Mouse (Mus musculus): Measurements from ENCODE around the gene Parp14. TPM values are rescaled to one million over a fixed set of nuclear protein-coding genes. Genes with fewer than 3 reads are reported as not detected.

Parp14 gene
- total and polyA plus RNA-seq, 3 experiments: 1.2 to 1.5 TPM; not detected in 1

- Histone ChIP-seq H3K9me3 (replicated peaks; ENCODE audit: insufficient read depth, low read length) (no peaks in the 10 kb centered on the region), H3K36me3 (ENCODE audit: control insufficient read depth in 1 of 2, insufficient read depth in 2 of 2, low read length in 2 of 2) (peaks cover 0 to 10% of the 10 kb centered on the region in 2 experiments; a peak in 2 of 4 replicates), H3K4me3 (ENCODE audit: control insufficient read depth in 1 of 2, insufficient read depth in 1 of 2, low read depth in 2 of 2, low read length in 2 of 2) (no peak overlapping the region), H3K9ac (ENCODE audit: control insufficient read depth, low read depth, low read length, poor library complexity, severe bottlenecking) (no peak overlapping the region), H3K27me3 (ENCODE audit: control insufficient read depth in 1 of 2, insufficient read depth in 2 of 2, low read length in 2 of 2) (no peaks in the 10 kb centered on the region), H3K4me1 (ENCODE audit: control insufficient read depth in 1 of 2, insufficient read depth in 2 of 2, low read length in 2 of 2) (peaks cover 0 to 10% of the 10 kb centered on the region in 2 experiments; a peak in 2 of 4 replicates), H3K27ac (ENCODE audit: control insufficient read depth, low read depth, low read length) (no peak overlapping the region), H3K79me2 (ENCODE audit: control insufficient read depth, insufficient read depth, low read length, poor library complexity) (no peaks in the 10 kb centered on the region)
- TF ChIP-seq GATA1 (IDR thresholded peaks at IDR 0.05; ENCODE audit: low read depth, low read length): 0 out of 2 replicates have a peak, but pooled peaks have one; percentile 11
- no peak for TF ChIP-seq MAFK (IDR thresholded peaks at IDR 0.05; ENCODE audit: borderline replicate concordance, low read depth, low read length)
- no peak for DNase-seq (ENCODE audit: low read depth, low spot score)
These were observed 40.1 kb upstream of the Parp14 start for GRCm38 (mm10) chr16:35911449-35911848.

DNA sequence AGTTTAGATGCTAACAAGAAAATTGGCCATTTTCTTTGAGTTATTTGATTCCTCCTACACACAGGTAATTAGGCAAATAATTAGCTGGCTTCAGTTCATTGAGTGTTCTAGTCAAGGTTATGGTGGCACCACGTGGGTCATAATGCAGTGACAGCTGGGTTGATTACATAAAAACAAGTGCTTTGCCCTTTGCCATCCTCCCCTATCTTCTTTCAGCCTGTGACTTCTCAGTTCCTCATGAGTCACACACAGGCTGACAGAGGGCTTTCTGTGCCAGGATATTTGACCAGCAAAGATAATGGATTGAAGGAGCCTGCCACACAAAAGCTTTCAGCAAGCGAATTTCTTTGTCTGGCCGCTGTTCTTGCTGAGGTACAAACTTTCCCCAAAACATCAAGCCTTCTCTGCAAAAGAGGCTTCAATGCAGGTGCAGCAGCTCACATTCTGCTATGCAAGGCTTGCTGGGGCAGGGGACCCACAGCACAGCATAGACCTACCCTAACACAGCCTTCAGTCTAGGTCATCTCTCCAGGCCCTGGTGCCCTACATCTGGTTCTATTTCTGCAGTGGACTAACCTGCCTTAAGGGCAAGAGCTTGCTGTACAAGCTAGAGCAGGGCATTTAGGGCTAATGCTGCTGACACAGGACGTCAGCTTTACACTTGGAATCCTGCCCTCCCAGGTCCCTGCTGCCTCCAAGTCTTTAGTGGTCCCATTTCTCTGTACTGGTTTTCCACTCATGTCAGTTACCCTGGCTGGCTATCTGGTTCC is 36.3 kb upstream of the Parp14 start:
- H3K27me3 ChIP-seq (ENCODE audit: control insufficient read depth in 1 of 2, insufficient read depth in 2 of 2, low read length in 2 of 2): no peaks in the 10 kb centered on the region
- peaks cover 0 to 16% of the 10 kb centered on the region in 2 experiments; a peak in 2 of 4 replicates for H3K36me3 ChIP-seq (ENCODE audit: control insufficient read depth in 1 of 2, insufficient read depth in 2 of 2, low read length in 2 of 2)
- H3K27ac ChIP-seq (ENCODE audit: control insufficient read depth, low read depth, low read length): no peak overlapping the region
- H3K4me3 ChIP-seq (ENCODE audit: control insufficient read depth in 1 of 2, insufficient read depth in 1 of 2, low read depth in 2 of 2, low read length in 2 of 2): no peak overlapping the region
- no peaks in the 10 kb centered on the region for H3K79me2 ChIP-seq (ENCODE audit: control insufficient read depth, insufficient read depth, low read length, poor library complexity)
- no peak overlapping the region for H3K9ac ChIP-seq (ENCODE audit: control insufficient read depth, low read depth, low read length, poor library complexity, severe bottlenecking)
- peak; percentile 73 for DNase-seq (ENCODE audit: low read depth, low spot score)
- H3K9me3 ChIP-seq (replicated peaks; ENCODE audit: insufficient read depth, low read length): no peaks in the 10 kb centered on the region
- TF ChIP-seq SIN3A (IDR thresholded peaks at IDR 0.05; ENCODE audit: low read length) (peak; percentile 87), JUND (IDR thresholded peaks at IDR 0.05; ENCODE audit: low read depth, low read length) (0 out of 2 replicates have a peak, but pooled peaks have one; percentile 46), USF2 (IDR thresholded peaks at IDR 0.05; ENCODE audit: borderline replicate concordance in 1 of 2, insufficient read depth in 1 of 2, low read depth in 1 of 2, low read length in 2 of 2) (0 out of 4 replicates have a peak, but pooled peaks of 1 of the 2 experiments have one; percentile 17), EP300 (IDR thresholded peaks at IDR 0.05; ENCODE audit: low read depth in 1 of 2, low read length in 2 of 2) (peak; percentile 59 to 78), MAZ (IDR thresholded peaks at IDR 0.05; ENCODE audit: low read depth, low read length) (no peak), CTCF (IDR thresholded peaks at IDR 0.05 in 2 of 3, conservative IDR thresholded peaks at IDR 0.05 in 1 of 3; ENCODE audit: control insufficient read depth in 1 of 3, insufficient read depth in 1 of 3, low read depth in 2 of 3, low read length in 3 of 3, poor library complexity in 1 of 3, severe bottlenecking in 1 of 3) (no peak), POLR2A (IDR thresholded peaks at IDR 0.05; ENCODE audit: control insufficient read depth in 1 of 2, insufficient read depth in 1 of 2, low read depth in 1 of 2, low read length in 2 of 2, poor library complexity in 1 of 2) (no peak), GATA1 (IDR thresholded peaks at IDR 0.05; ENCODE audit: low read depth, low read length) (peak; percentile 50), KAT2A (conservative IDR thresholded peaks at IDR 0.05; ENCODE audit: low read depth, low read length) (no peak), MXI1 (IDR thresholded peaks at IDR 0.05; ENCODE audit: low read depth, low read length) (peak; percentile 95), TBP (IDR thresholded peaks at IDR 0.05; ENCODE audit: low read depth, low read length) (no peak), MAFK (IDR thresholded peaks at IDR 0.05; ENCODE audit: borderline replicate concordance, low read depth, low read length) (no peak), GABPA (IDR thresholded peaks at IDR 0.05; ENCODE audit: low read depth, low read length) (no peak), ZMIZ1 (IDR thresholded peaks at IDR 0.05; ENCODE audit: low read depth, low read length) (no peak), ETS1 (IDR thresholded peaks at IDR 0.05; ENCODE audit: low read depth, low read length) (peak; percentile 90), TAL1 (IDR thresholded peaks at IDR 0.05; ENCODE audit: low read length) (no peak), RAD21 (IDR thresholded peaks at IDR 0.05; ENCODE audit: low read depth, low read length) (no peak), TCF12 (IDR thresholded peaks at IDR 0.05; ENCODE audit: low read depth, low read length) (peak; percentile 40; the same call in 1 of the 2 replicates), MYC (IDR thresholded peaks at IDR 0.05; ENCODE audit: low read depth, low read length) (peak; percentile 69; the same call in 1 of the 2 replicates), E2F4 (IDR thresholded peaks at IDR 0.05; ENCODE audit: borderline replicate concordance, low read depth, low read length) (no peak), RCOR1 (IDR thresholded peaks at IDR 0.05; ENCODE audit: low read depth, low read length) (no peak), MEF2A (IDR thresholded peaks at IDR 0.05; ENCODE audit: extremely low read depth, insufficient replicate concordance, low read depth, low read length, poor library complexity, severe bottlenecking) (no peak), MAX (IDR thresholded peaks at IDR 0.05; ENCODE audit: low read length) (peak; percentile 92), MYB (IDR thresholded peaks at IDR 0.05; ENCODE audit: low read depth, low read length) (no peak), POLR2AphosphoS5 (IDR thresholded peaks at IDR 0.05; ENCODE audit: borderline replicate concordance, low read depth, low read length) (no peak), POLR2AphosphoS2 (IDR thresholded peaks at IDR 0.05; ENCODE audit: low read length) (no peak), USF1 (IDR thresholded peaks at IDR 0.05; ENCODE audit: low read depth, low read length) (peak; percentile 72; the same call in 1 of the 2 replicates)
- H3K4me1 ChIP-seq (ENCODE audit: control insufficient read depth in 1 of 2, insufficient read depth in 2 of 2, low read length in 2 of 2): peaks cover 2 to 16% of the 10 kb centered on the region in 2 experiments; a peak in 2 of 4 replicates

All from MEL (cell line).